Mouse (Mus musculus): ENCODE data around the gene Zfp966.
"Not testable (repeated sequence)": the region's sequence is repeated elsewhere in the genome, so short reads cannot be mapped to it uniquely, and the experiment has no call there.

Gene Zfp966

DNA sequence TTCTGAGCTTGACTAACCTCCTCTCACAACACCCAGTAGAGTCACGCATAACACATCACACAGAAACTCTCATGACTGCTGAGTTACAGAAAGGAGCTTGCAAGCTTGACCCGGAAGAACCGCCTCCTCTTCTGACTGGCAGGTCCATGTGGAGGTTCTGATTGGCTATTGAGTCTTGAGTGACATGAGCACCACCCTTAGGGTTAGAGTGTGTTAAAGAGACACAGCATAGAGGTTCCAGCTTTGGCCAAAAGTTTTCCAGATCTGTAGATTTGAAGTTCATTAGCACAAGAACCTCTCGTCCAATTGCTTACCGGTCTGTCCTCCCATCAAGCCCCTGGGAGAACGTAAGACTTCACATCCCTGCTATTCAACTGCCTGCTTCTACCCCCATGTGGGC is at the start of gene Zfp966:
TSS of gene Zfp966 (minus strand) at position 101 of the 400 bp plus-strand sequence.
- not testable (repeated sequence) for DNase-seq (ENCODE audit: low read depth)

DNA sequence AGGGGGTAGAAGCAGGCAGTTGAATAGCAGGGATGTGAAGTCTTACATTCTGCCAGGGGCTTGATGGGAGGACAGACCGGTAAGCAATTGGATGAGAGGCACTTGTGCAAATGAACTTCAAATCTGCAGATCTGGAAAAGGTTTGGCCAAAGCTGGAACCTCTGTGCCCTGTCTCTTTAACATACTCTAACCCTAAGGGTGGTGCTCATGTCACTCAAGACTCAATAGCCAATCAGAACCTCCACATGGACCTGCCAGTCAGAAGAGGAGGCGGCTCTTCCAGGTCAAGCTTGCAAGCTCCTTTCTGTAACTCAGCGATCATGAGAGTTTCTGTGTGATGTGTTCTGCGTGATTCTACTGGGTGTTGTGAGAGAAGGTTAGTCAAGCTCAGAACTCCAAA is 34.1 kb upstream of the Zfp966 start, which contains the start of gene Gm2026:
TSS of gene Gm2026 (plus strand) at position 301 of the 400 bp plus-strand sequence.
- not testable (repeated sequence) for DNase-seq (ENCODE audit: low read depth)

DNA sequence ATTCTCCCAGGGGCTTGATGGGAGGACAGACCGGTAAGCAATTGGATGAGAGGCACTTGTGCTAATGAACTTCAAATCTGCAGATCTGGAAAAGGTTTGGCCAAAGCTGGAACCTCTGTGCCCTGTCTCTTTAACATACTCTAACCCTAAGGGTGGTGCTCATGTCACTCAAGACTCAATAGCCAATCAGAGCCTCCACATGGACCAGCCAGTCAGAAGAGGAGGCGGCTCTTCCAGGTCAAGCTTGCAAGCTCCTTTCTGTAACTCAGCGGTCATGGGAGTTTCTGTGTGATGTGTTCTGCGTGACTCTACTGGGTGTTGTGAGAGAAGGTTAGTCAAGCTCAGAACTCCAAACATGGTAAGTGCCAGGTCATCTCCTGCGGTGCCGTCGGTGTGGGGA is 61.9 kb downstream of the Zfp966 start, which contains the start of gene Gm6710:
TSS of gene Gm6710 (plus strand) at position 196 of the 400 bp plus-strand sequence.
- DNase-seq (ENCODE audit: low read depth): not testable (repeated sequence)
